Mouse (Mus musculus) liver, postnatal 0 days (tissue): ENCODE data around the gene Zfp772. TPM values are rescaled to one million over a fixed set of nuclear protein-coding genes. Genes with fewer than 3 reads are reported as not detected.
A peak's percentile ranks its signal among the peaks of the same experiment; 100 is the strongest.

Experiments
- ATAC-seq: fragments of 200-750 bp; cut with Nextera tagmentation; 2 replicates; pipeline ENCODE4 v1.8.0; 2017; ENCODE audit warnings: mild to moderate bottlenecking, moderate library complexity
- DNase-seq: peaks from one replicate; pipeline ENCODE4 v3.0.0-alpha.2; 2016
- H3K27ac ChIP-seq: fragments of 300-500 bp; sonication (generic); 2 replicates; pipeline ENCODE4 v1.5.1; 2014; ENCODE audit warnings: antibody characterized with exemption, moderate library complexity, mild to moderate bottlenecking, low read depth
- H3K27me3 ChIP-seq: fragments of 300-500 bp; sonication (generic); 2 replicates; pipeline ENCODE4 v1.6.1; 2014; ENCODE audit warnings: low read length, control low read depth, mixed read lengths; ENCODE audit not compliant: insufficient read depth
- H3K36me3 ChIP-seq: fragments of 300-500 bp; sonication (generic); replicated peaks from 2 replicates; pipeline ENCODE4 v1.6.1; 2014; ENCODE audit warnings: mild to moderate bottlenecking, control low read depth, low read length, moderate library complexity, mixed read lengths; ENCODE audit not compliant: insufficient read depth
- H3K4me1 ChIP-seq: fragments of 300-500 bp; sonication (generic); 2 replicates; pipeline ENCODE4 v1.6.1; 2014; ENCODE audit warnings: antibody characterized with exemption, mild to moderate bottlenecking, control low read depth; ENCODE audit not compliant: insufficient read depth
- H3K4me2 ChIP-seq: fragments of 300-500 bp; sonication (generic); 2 replicates; pipeline ENCODE4 v1.6.1; 2014; ENCODE audit warnings: low read depth, mild to moderate bottlenecking, low read length, moderate library complexity, mixed read lengths
- H3K4me3 ChIP-seq: fragments of 300-500 bp; sonication (generic); 2 replicates; pipeline ENCODE4 v1.5.1; 2014; ENCODE audit warnings: low read depth, low read length
- H3K9ac ChIP-seq: fragments of 300-500 bp; sonication (generic); replicated peaks from 2 replicates; pipeline ENCODE4 v1.6.1; 2014; ENCODE audit warnings: mild to moderate bottlenecking, moderate library complexity
- H3K9me3 ChIP-seq: fragments of 300-500 bp; sonication (generic); 2 replicates; pipeline ENCODE4 v1.6.1; 2016; ENCODE audit warnings: mild to moderate bottlenecking, control low read depth, low read length, mixed read lengths
- CTCF ChIP-seq: sonication (generic); IDR thresholded peaks from 2 replicates; pipeline ENCODE4 v1.5.1; 2016; ENCODE audit warnings: antibody characterized with exemption, low read depth
- EP300 ChIP-seq: IDR thresholded peaks from 2 replicates; pipeline ENCODE4 v1.6.1; 2016; ENCODE audit warnings: antibody characterized with exemption, low read depth, mild to moderate bottlenecking
- WGBS: fragments of 180-500 bp; shearing (Covaris S2); extraction: QIAGEN DNeasy Blood & Tissue Kit; methylation state at CpG from one replicate; pipeline ENCODE4 v1.1.7; 2014; ENCODE audit not compliant: insufficient replicate concordance; 5-methylcytosine and 5-hydroxymethylcytosine counted together
- polyA plus RNA-seq: library from polyadenylated mRNA; unstranded; fragments of >200 nt; fragmentation: Nextera tagmentation; extraction: Ambion mirVana; gene quantifications from 2 replicates; pipeline ENCODE4 v1.2.1, GENCODE M21; 2015

Gene Zfp772
- polyA plus RNA-seq, 1 experiment from 2014 or later = 0.94 TPM

- Histone ChIP-seq H3K27me3 (no peaks in the 10 kb centered on the region), H3K36me3 (no peaks in the 10 kb centered on the region; the same call in 1 of the 2 replicates), H3K4me3 (peak within 1 kb of the TSS; percentile 63), H3K4me2 (peak within 1 kb of the TSS; percentile 89), H3K9ac (peak within 1 kb of the TSS; percentile 63), H3K27ac (0 out of 2 replicates have a peak within 1 kb of the TSS, but pooled peaks have one; percentile 1), H3K9me3 (no peaks in the 10 kb centered on the region), H3K4me1 (peaks cover 8% of the 10 kb centered on the region; the same call in 1 of the 2 replicates)
- peak; percentile 94 for ATAC-seq
- no peak for TF ChIP-seq EP300
- no peak for TF ChIP-seq CTCF
- under 1% methylated on average over 26 of the region's 26 CpGs for WGBS
- peak; percentile 37 for DNase-seq
These were observed 38.3 kb downstream of the Zfp772 start, which contains the start of gene Zfp418 for GRCm38 (mm10) chr7:7171227-7172147. Gene Zfp418 (plus strand): TSS chr7:7171330.

Other genes with a start within 250 kb of the Zfp772 start
- not detected in 2 replicates for gene Aurkc, start 214.7 kb downstream of the Zfp772 start, polyA plus RNA-seq
- gene Zfp954, start 88.5 kb downstream of the Zfp772 start, polyA plus RNA-seq = 3.1 and 3.5 TPM in 2 replicates
- 0.20 and 0.27 TPM in 2 replicates for gene Zfp773, start 73.2 kb downstream of the Zfp772 start, polyA plus RNA-seq
- gene Zfp418, start 38.7 kb downstream of the Zfp772 start, polyA plus RNA-seq = 0.27 and 0.29 TPM in 2 replicates
- gene Vmn2r29, start 37.3 kb upstream of the Zfp772 start, polyA plus RNA-seq = 0.12 TPM in 1 of 2 replicates, not detected in the other
- gene Gm45844, start 68.3 kb upstream of the Zfp772 start, polyA plus RNA-seq = 0.36 and 0.82 TPM in 2 replicates
- gene Clcn4, start 90.9 kb upstream of the Zfp772 start, polyA plus RNA-seq = 13.3 and 16.3 TPM in 2 replicates
- not detected in 2 replicates for gene Vmn2r30, start 127.6 kb upstream of the Zfp772 start, polyA plus RNA-seq
- not detected in 2 replicates for gene Gm45783, start 164.6 kb upstream of the Zfp772 start, polyA plus RNA-seq
- gene Vmn2r31, start 189.7 kb upstream of the Zfp772 start, polyA plus RNA-seq = not detected in 2 replicates